Mouse (Mus musculus) liver, adult 2 months (tissue): Measurements from ENCODE around the gene Gm21028.

Source experiments
- CTCF ChIP-seq: fragments of 200-500 bp; IDR thresholded peaks from 2 replicates; pipeline ENCODE4 v1.5.1; 2011; ENCODE audit warnings: low read depth, low read length, control low read depth
- POLR2A ChIP-seq: fragments of 200-500 bp; IDR thresholded peaks from 2 replicates; pipeline ENCODE4 v1.6.1; 2011; ENCODE audit warnings: low read length, control low read depth; ENCODE audit not compliant: insufficient read depth; ENCODE audit errors: extremely low read depth

- TF ChIP-seq CTCF, result no peak
- TF ChIP-seq POLR2A, result no peak
These were observed at the start of gene Gm21028 for GRCm38 (mm10) chr7:42578488-42578887.
